Mouse (Mus musculus) liver (tissue): Measurements from ENCODE around the gene Mpst.

Experiments used
- DNase-seq: peaks from one replicate; pipeline ENCODE4 v3.0.0-alpha.2; 2020; ENCODE audit warnings: mixed read lengths

Mpst gene

GRCm38 (mm10) chr15:78405098-78405497 is 1.1 kb upstream of the Mpst start:
- no peak for DNase-seq

- peak; percentile 91 for DNase-seq
Measured at GRCm38 (mm10) chr15:78405517-78406211, 552 bp upstream of the Mpst start, which contains the start of gene Tst. TSS of gene Tst (minus strand) at chr15:78405907.

DNA sequence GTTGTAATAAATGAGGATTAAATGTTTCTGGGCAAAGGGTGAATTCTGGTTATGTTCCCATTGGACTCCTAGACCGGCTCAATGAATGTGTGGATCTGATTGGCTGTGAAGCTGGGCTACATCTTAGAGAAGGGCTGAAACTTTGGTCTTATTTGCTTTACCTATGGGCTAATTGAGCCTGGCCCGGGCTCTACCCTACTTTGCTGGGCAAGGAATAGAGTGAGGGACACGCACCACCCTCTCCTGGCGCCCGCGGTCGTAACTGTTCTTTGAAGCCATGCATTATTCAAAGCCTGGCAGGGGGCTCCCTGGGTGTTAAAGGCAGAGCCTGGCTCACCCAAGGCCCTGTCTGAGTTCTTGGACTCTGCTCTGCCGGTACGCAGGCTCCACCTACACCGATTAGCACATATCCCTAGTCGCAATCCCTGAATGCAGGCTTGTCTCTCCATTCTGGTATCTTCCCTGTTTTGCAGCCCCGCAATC is 3.4 kb downstream of the Mpst start:
- DNase-seq: peak; percentile 54

GRCm38 (mm10) chr15:78413083-78413718 is 7.0 kb downstream of the Mpst start:
- DNase-seq: peak; percentile 90

DNA sequence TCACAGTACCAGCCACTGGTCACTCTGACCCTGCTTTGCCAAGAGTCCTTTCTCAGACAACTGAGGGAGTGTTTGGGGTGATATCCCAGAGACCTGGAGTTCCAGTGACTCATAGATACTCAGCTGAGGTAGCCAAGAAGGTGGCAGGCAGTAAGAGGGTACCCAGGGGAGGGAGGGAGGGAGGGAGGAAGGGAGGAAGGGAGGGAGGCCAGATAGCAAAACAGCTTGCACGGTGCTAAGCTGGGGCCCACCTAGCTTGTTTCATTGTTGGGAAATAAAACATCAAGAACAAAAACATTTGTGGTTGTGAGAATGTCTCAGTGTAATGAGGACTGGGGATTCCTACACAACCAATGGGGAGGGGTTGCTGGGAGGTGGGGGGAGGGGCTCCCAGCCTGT is 7.5 kb downstream of the Mpst start:
- DNase-seq: peak; percentile 57

GRCm38 (mm10) chr15:78414157-78414556 is 7.9 kb downstream of the Mpst start:
- DNase-seq: no peak

DNA sequence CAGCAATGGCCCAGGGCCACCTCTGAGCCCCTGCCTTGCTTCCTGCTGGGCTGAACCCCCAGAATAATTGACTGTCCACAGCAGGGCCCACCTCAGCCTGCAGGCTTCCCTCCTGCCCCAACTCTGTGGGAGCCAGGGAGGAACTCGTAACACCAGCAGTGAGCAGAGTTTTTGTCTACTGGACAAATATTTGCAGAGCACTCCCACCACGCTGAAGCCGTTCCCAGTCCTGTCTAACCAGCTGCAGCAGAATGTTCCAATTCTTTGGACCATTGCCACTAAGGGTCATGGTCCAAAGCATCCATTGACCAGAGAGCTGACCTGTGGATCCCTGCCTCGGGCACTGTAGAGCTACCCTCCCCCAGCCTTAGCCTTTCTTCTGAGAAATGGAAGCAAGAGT is 10.7 kb downstream of the Mpst start:
- DNase-seq: peak; percentile 45

- DNase-seq: no peak
Measured at GRCm38 (mm10) chr15:78420395-78420794, 14.2 kb downstream of the Mpst start.

DNA sequence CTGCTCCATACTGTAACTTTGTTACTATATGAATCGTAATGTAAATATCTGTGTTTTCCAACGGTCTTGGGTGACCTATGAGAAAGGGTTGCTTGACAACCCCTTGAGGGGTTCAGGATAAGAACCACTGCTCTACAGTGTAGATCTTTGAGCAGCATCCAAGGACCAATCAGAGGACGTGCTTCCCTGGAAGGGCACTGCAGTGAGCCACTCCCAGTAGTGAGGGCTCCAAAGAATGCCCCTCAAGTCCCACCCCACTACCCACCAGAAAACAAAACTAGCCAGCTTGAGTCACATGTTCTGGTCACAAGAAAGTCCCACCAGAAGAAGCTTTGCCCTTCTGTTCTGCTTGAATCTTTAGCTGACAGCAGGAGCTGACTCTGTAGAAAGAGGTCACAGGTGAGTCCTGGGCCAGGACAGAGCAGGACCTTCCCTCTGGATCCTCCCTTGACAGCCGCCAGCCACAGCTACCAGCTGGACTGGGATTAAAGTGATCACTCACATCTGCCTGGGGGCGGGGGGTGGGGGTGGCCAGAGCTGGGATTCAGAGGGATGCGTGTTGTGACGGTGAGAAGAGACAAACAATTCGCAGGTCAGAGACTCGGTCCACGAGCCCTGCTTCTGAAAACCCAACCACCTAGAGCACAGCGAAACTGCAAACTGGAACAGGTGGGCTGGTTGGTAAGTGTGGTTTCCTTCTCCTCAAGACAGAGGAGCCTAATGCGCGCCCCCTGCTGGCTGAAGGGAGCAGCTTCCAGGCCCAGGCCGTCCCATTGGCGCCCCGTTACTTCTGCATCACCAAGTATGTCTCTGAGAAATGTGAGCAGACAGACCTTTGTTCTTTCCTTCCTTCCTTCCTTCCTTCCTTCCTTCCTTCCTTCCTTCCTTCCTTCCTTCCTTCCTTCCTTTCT is 16.1 kb downstream of the Mpst start:
- DNase-seq: peak; percentile 90

DNA sequence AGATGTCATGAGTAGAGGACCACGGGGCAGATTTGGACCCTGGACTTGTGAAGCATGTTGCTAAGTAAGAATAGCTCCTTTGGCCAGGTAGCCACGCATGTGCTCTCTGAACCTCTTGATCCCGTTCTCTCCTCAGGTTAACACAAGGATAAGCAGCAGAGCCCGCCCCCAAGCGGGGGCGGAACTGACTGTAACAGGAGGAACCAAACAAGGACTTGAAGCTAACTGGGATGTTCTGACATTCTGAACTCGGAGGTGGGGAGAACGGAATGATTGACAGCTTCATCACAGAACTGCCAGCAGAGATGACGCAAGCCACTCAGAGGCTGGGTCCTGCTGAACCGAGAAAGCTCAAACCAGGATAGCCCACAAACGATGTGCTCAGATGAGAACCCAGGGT is 18.3 kb downstream of the Mpst start:
- DNase-seq: peak; percentile 49

DNA sequence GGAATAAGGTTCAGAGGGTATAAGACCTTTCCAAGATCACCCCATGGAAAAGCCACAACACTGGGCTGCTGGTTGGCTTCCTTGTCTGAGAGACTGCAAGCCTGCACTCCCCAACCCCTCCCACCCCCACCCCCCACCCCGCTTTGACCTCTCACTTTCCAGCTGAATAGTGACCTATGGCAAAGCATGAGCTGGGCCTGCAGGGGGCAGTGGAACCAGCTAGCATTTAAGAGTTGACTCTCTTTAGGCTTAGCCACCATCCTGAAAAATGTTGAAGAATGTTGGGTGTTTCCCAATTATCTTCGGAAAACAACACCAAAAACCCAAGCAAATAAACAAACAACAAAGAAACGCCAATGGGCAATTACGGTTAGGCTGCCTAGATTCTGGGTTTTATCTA is 19.0 kb downstream of the Mpst start:
- DNase-seq: no peak

DNA sequence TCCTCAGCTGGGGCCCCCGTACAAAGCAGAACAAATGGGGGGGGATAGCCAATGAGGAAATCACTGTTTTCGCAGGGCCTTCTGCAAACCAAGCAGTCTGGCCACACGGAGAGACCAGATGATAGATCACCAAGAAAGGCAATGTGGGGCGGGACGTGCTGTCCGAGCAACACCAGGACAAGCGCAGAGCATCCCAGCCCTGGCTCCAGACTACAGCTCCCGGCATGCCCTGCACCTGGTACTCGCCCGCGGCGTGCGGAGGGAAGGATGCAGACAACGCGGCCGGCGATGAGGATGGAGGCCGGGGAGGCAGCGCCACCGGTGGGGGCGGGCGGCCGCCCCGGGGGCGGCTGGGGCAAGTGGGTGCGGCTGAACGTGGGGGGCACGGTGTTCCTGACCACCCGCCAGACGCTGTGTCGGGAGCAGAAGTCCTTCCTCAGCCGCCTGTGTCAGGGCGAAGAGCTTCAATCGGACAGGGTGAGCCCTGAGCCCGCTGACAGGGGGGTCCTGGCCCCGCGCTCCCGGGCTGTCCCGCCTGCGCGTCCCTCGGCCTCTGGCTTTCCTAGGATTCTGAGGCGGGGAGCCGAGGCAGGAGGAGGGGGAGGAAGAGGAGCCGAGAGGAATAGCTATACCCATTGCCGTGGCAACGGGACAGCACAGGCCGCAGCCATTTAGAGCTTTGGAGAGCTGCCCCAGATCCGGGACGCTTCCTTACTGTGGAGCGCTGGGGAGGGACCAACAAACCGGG is 22.3 kb downstream of the Mpst start, which contains the start of gene Kctd17:
TSS of gene Kctd17 (plus strand) at position 174 of the 748 bp plus-strand sequence.
- peak; percentile 54 for DNase-seq

DNA sequence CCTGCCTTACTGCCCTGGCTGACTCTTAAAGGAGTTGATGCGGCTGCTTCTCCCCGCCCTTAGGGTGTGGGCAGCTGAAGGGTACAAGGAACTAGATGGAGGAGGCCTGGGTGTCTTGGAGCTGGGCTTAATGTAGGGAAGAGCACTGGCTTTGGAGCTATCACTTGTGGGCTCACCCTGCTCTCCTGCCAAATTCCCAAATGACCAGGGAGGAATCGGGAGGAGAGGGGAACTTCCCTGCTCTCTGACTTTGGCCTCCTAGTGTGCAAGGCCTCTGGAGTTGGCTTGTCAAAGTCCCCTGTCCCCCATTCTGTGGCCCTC is 22.9 kb downstream of the Mpst start:
- DNase-seq: no peak

GRCm38 (mm10) chr15:78429871-78430622 is 23.8 kb downstream of the Mpst start:
- no peak for DNase-seq

DNA sequence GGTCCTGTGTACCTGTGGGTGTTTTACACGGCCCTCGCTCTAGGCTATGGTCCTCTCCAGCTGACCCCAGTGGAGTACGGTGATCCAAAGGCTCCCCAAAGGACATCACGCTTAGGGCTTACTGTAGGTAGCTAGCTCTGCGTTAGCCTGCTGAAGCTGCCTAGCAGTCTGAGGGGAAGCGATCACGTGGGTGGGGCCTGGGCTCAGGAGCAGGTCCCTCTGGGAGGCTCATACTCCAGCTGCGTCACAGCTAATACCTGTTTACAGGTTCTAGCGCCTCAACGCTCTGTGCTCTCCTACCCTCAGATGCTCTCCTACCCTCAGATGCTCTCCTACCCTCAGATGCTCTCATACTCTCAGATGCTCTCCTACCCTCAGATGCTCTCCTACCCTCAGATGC is 24.7 kb downstream of the Mpst start:
- DNase-seq: no peak

- no peak for DNase-seq
Measured at GRCm38 (mm10) chr15:78431541-78432121, 25.4 kb downstream of the Mpst start.

DNA sequence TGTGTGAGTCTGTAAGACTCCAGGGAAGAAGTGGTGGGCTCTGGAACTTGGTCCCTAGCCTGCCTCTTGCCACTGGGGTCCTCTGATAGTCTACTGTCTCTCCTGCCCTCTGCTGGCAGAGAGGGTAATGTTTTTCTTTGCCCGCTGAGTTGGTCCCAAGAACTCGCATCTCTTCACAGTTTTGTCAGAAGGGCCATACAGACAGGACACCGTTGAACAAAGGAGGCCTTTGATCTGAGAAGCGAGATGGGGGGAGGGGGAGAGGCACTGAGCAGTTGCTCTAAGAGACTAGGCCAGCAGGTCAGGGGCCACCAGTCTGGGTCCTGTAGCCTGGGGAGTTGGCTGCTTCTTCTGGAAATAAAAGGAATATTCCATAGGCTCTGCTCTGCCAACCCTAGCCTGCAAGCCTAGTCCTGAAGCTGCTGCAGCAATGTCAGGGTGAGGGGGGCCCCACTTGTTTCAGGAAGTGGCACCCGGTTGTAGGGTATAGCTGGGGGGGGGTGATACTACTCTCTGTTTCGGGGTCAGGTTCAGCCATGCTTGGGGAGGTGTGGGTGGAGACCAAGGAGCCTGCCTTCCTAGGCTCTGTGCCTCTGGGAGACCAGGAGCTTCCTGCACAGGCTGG is 28.8 kb downstream of the Mpst start:
- DNase-seq: no peak

DNA sequence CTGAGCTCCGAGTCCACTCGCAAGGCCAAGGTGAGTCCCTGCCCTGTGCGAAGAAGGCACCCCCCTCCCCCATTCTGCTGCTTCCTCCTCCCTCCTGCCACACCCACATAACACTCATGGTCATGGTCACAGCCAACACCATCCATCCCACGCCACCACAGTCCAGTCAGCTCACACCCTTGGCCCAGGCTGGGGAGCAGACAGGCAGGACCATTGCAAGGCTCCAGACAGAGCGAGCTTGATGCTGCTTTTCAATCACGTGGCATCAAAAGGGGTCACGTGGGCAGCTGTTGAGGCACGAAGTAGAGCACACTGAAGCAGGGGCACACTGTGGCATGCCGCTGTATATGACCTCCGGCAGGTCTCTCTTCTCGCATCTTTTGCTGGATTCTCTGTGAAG is 29.5 kb downstream of the Mpst start:
- DNase-seq: no peak

DNA sequence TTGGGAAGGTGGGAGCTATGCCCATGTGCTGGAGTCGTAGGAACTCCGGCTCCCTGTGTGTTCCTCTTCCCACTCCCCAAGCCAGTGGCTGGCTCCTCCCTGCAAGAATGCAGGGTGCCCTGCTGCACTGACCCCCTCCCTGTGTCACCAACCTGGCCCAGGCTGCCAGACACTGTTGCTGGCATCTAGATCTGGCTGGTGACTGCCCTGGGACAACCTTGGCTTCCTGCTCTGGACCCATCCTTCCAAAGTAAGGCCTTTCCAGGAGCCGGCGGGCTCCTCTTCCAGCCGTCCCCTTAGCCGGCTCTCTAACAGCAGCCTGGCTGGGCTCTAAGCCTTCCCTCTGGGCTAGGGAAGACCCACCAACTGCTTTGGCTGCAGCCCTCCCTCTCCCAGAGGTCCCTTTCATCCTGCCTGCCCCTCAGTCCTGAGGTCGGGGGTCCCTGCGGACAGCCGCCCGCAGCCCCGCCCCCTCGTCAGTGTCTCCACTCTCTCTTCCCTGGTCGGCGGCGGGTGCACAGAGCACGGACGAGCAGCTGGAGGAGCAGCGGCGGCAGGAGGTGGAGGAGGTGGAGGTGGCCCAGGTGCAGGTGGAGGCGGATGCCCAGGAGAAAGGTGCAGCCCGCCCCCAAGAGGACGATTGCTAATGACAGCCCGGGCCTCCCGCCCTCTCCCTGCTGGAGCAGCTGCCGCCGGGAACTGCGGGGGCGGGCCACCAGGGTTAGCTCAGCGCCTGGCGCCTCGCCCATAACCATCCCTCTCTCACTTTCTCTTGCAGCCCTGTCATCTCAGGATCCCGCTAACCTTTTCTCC is 30.4 kb downstream of the Mpst start:
- peak; percentile 75 for DNase-seq
